Mouse (Mus musculus) lung, postnatal 36 days (tissue): Measurements from ENCODE around the gene Tjp2.

ENCODE experiments used
- DNase-seq: peaks from one replicate; pipeline ENCODE4 v3.0.0; 2022; ENCODE audit warnings: mixed read lengths

The Tjp2 gene

GRCm38 (mm10) chr19:24050514-24050913 lies 174.3 kb downstream of the Tjp2 start:
- peak; percentile 59 for DNase-seq

- DNase-seq = peak; percentile 81
These were observed 175.5 kb downstream of the Tjp2 start for GRCm38 (mm10) chr19:24049329-24049728.

GRCm38 (mm10) chr19:24046395-24046993 lies 178.3 kb downstream of the Tjp2 start:
- DNase-seq = peak; percentile 47
